Mouse (Mus musculus) spleen, postnatal 4 days (tissue): ENCODE results near the gene Pcx.
A peak's percentile ranks its signal among the peaks of the same experiment; 100 is the strongest.
"Not testable (repeated sequence)": the region's sequence is repeated elsewhere in the genome, so short reads cannot be mapped to it uniquely, and the experiment has no call there.

ENCODE experiments used
- DNase-seq, 2 experiments: peaks; one replicate each; pipeline ENCODE4 v3.0.0; 2022; ENCODE audit warnings: low spot score in 2 of 2

Pcx gene

GRCm38 (mm10) chr19:4586783-4587182 is 76.5 kb downstream of the Pcx start:
- DNase-seq: not testable (repeated sequence)

- DNase-seq: no peak
These were observed 77.2 kb downstream of the Pcx start for GRCm38 (mm10) chr19:4587426-4587825.

- no peak for DNase-seq
These were observed 78.2 kb downstream of the Pcx start for GRCm38 (mm10) chr19:4588430-4588829.

GRCm38 (mm10) chr19:4589081-4589480 is 78.8 kb downstream of the Pcx start:
- no peak for DNase-seq

- no peak for DNase-seq
These were observed 79.8 kb downstream of the Pcx start for GRCm38 (mm10) chr19:4590025-4590424.

- DNase-seq: no peak
These were observed 83.7 kb downstream of the Pcx start for GRCm38 (mm10) chr19:4593792-4594522.

- no peak for DNase-seq
These were observed 85.8 kb downstream of the Pcx start for GRCm38 (mm10) chr19:4596071-4596470.

GRCm38 (mm10) chr19:4602459-4602858 is 92.2 kb downstream of the Pcx start:
- DNase-seq: peak in 1 of 2 experiments; percentile 61

- peak in 1 of 2 experiments; percentile 71 for DNase-seq
These were observed 93.8 kb downstream of the Pcx start for GRCm38 (mm10) chr19:4603801-4604723.

GRCm38 (mm10) chr19:4605654-4606053 is 95.4 kb downstream of the Pcx start:
- no peak for DNase-seq

GRCm38 (mm10) chr19:4607406-4607805 is 97.1 kb downstream of the Pcx start:
- peak in 1 of 2 experiments; percentile 58 for DNase-seq

GRCm38 (mm10) chr19:4608511-4608910 is 98.2 kb downstream of the Pcx start:
- no peak for DNase-seq

- no peak for DNase-seq
These were observed 99.8 kb downstream of the Pcx start for GRCm38 (mm10) chr19:4610109-4610508.

- DNase-seq: no peak
These were observed 102.1 kb downstream of the Pcx start for GRCm38 (mm10) chr19:4612181-4612961.

GRCm38 (mm10) chr19:4613464-4614304 is 103.4 kb downstream of the Pcx start:
- DNase-seq: no peak

GRCm38 (mm10) chr19:4614305-4615150 is 104.3 kb downstream of the Pcx start:
- DNase-seq: no peak

- DNase-seq: peak; percentile 69 to 82
These were observed 105.2 kb downstream of the Pcx start, which contains the start of gene Lrfn4 for GRCm38 (mm10) chr19:4615151-4616093. Gene Lrfn4, minus strand, starts transcription at chr19:4615667.

GRCm38 (mm10) chr19:4616546-4616945 is 106.3 kb downstream of the Pcx start:
- no peak for DNase-seq

GRCm38 (mm10) chr19:4618183-4618582 is 107.9 kb downstream of the Pcx start:
- no peak for DNase-seq
